Mouse (Mus musculus): ENCODE results near the gene Nr1d1. TPM values are rescaled to one million over a fixed set of nuclear protein-coding genes. Genes with fewer than 3 reads are reported as not detected.

Gene Nr1d1
- polyA plus RNA-seq, 1 experiment from 2014 or later = 1.9 TPM

- no peak overlapping the region for H3K4me2 ChIP-seq (ENCODE audit: low read depth)
- 72% methylated on average over 10 of the region's 10 CpGs for WGBS
These were observed 10.1 kb upstream of the Nr1d1 start for GRCm38 (mm10) chr11:98785214-98785613.

GRCm38 (mm10) chr11:98784139-98784538 is 9.0 kb upstream of the Nr1d1 start:
- WGBS = 75% methylated on average over 4 of the region's 4 CpGs
- no peaks in the 10 kb centered on the region for H3K27me3 ChIP-seq (ENCODE audit: control insufficient read depth, insufficient read depth, low read length)
- H3K36me3 ChIP-seq (ENCODE audit: control insufficient read depth, insufficient read depth, low read length) = no peaks in the 10 kb centered on the region
- H3K27ac ChIP-seq (ENCODE audit: low read depth, low read length) = no peak overlapping the region
- no peak for ATAC-seq (ENCODE audit: insufficient read depth, low FRiP score, low TSS enrichment)
- no peak overlapping the region for H3K4me2 ChIP-seq (ENCODE audit: low read depth)
- no peak overlapping the region for H3K9ac ChIP-seq (ENCODE audit: low read length)
- H3K9me3 ChIP-seq (ENCODE audit: control insufficient read depth, low read length) = no peaks in the 10 kb centered on the region
- DNase-seq (ENCODE audit: low spot score) = no peak
- H3K4me3 ChIP-seq (ENCODE audit: low read depth, low read length) = no peak overlapping the region
- H3K4me1 ChIP-seq (ENCODE audit: control insufficient read depth, insufficient read depth, low read length) = peaks cover 26% of the 10 kb centered on the region

More at GRCm38 (mm10) chr11:98785214-98785613, 10.1 kb upstream of the Nr1d1 start:
- H3K9me3 ChIP-seq (ENCODE audit: control insufficient read depth, low read length) = no peaks in the 10 kb centered on the region
- no peaks in the 10 kb centered on the region for H3K36me3 ChIP-seq (ENCODE audit: control insufficient read depth, insufficient read depth, low read length)
- DNase-seq (ENCODE audit: low spot score) (no peak), ATAC-seq (ENCODE audit: insufficient read depth, low FRiP score, low TSS enrichment) (no peak)
- H3K4me1 ChIP-seq (ENCODE audit: control insufficient read depth, insufficient read depth, low read length) = peaks cover 26% of the 10 kb centered on the region
- no peak overlapping the region for H3K9ac ChIP-seq (ENCODE audit: low read length)
- H3K27ac ChIP-seq (ENCODE audit: low read depth, low read length) = no peak overlapping the region
- H3K27me3 ChIP-seq (ENCODE audit: control insufficient read depth, insufficient read depth, low read length) = no peaks in the 10 kb centered on the region
- no peak overlapping the region for H3K4me3 ChIP-seq (ENCODE audit: low read depth, low read length)

- under 1% methylated on average over 20 of the region's 20 CpGs for WGBS
- Histone ChIP-seq H3K9ac (ENCODE audit: low read length) (peak overlapping the region; percentile 44), H3K36me3 (ENCODE audit: control insufficient read depth, insufficient read depth, low read length) (no peaks in the 10 kb centered on the region), H3K27ac (ENCODE audit: low read depth, low read length) (peak overlapping the region; percentile 80), H3K4me1 (ENCODE audit: control insufficient read depth, insufficient read depth, low read length) (peaks cover 26% of the 10 kb centered on the region), H3K4me2 (ENCODE audit: low read depth) (peak overlapping the region; percentile 41), H3K4me3 (ENCODE audit: low read depth, low read length) (peak overlapping the region; percentile 11; the same call in 1 of the 2 replicates), H3K27me3 (ENCODE audit: control insufficient read depth, insufficient read depth, low read length) (no peaks in the 10 kb centered on the region), H3K9me3 (ENCODE audit: control insufficient read depth, low read length) (no peaks in the 10 kb centered on the region)
- DNase-seq (ENCODE audit: low spot score) (peak; percentile 78), ATAC-seq (ENCODE audit: insufficient read depth, low FRiP score, low TSS enrichment) (no peak; the same call in 1 of the 2 replicates)
These were observed 8.1 kb upstream of the Nr1d1 start for GRCm38 (mm10) chr11:98783236-98783696.

GRCm38 (mm10) chr11:98782651-98783235 is 7.6 kb upstream of the Nr1d1 start:
- Histone ChIP-seq H3K4me1 (ENCODE audit: control insufficient read depth, insufficient read depth, low read length) (peaks cover 26% of the 10 kb centered on the region), H3K9ac (ENCODE audit: low read length) (peak overlapping the region; percentile 44), H3K36me3 (ENCODE audit: control insufficient read depth, insufficient read depth, low read length) (no peaks in the 10 kb centered on the region), H3K27me3 (ENCODE audit: control insufficient read depth, insufficient read depth, low read length) (no peaks in the 10 kb centered on the region), H3K27ac (ENCODE audit: low read depth, low read length) (peak overlapping the region; percentile 80), H3K9me3 (ENCODE audit: control insufficient read depth, low read length) (no peaks in the 10 kb centered on the region), H3K4me3 (ENCODE audit: low read depth, low read length) (peak overlapping the region; percentile 11; the same call in 1 of the 2 replicates), H3K4me2 (ENCODE audit: low read depth) (peak overlapping the region; percentile 41)
- DNase-seq (ENCODE audit: low spot score) (no peak), ATAC-seq (ENCODE audit: insufficient read depth, low FRiP score, low TSS enrichment) (no peak)
- 2% methylated on average over 17 of the region's 17 CpGs for WGBS

GRCm38 (mm10) chr11:98781851-98782512 is 6.8 kb upstream of the Nr1d1 start:
- peak overlapping the region; percentile 80; the same call in 1 of the 2 replicates for H3K27ac ChIP-seq (ENCODE audit: low read depth, low read length)
- ATAC-seq (ENCODE audit: insufficient read depth, low FRiP score, low TSS enrichment) (no peak), DNase-seq (ENCODE audit: low spot score) (no peak)
- no peak overlapping the region; the same call in 1 of the 2 replicates for H3K4me2 ChIP-seq (ENCODE audit: low read depth)
- peaks cover 26% of the 10 kb centered on the region for H3K4me1 ChIP-seq (ENCODE audit: control insufficient read depth, insufficient read depth, low read length)
- no peaks in the 10 kb centered on the region for H3K36me3 ChIP-seq (ENCODE audit: control insufficient read depth, insufficient read depth, low read length)
- H3K27me3 ChIP-seq (ENCODE audit: control insufficient read depth, insufficient read depth, low read length) = no peaks in the 10 kb centered on the region
- WGBS = 18% methylated on average over 14 of the region's 14 CpGs
- H3K9ac ChIP-seq (ENCODE audit: low read length) = no peak overlapping the region
- H3K9me3 ChIP-seq (ENCODE audit: control insufficient read depth, low read length) = no peaks in the 10 kb centered on the region
- H3K4me3 ChIP-seq (ENCODE audit: low read depth, low read length) = no peak overlapping the region

GRCm38 (mm10) chr11:98777888-98778287 is 2.8 kb upstream of the Nr1d1 start:
- H3K9ac ChIP-seq (ENCODE audit: low read length) = no peak overlapping the region
- no peak for ATAC-seq (ENCODE audit: insufficient read depth, low FRiP score, low TSS enrichment)
- H3K4me1 ChIP-seq (ENCODE audit: control insufficient read depth, insufficient read depth, low read length) = peaks cover 39% of the 10 kb centered on the region

GRCm38 (mm10) chr11:98776843-98777590 is 1.9 kb upstream of the Nr1d1 start:
- ATAC-seq (ENCODE audit: insufficient read depth, low FRiP score, low TSS enrichment) = no peak
- H3K4me3 ChIP-seq (ENCODE audit: low read depth, low read length) = no peak overlapping the region
- no peaks in the 10 kb centered on the region for H3K36me3 ChIP-seq (ENCODE audit: control insufficient read depth, insufficient read depth, low read length)
- peak overlapping the region; percentile 50 for H3K27ac ChIP-seq (ENCODE audit: low read depth, low read length)
- peak; percentile 45 for DNase-seq (ENCODE audit: low spot score)
- no peaks in the 10 kb centered on the region for H3K27me3 ChIP-seq (ENCODE audit: control insufficient read depth, insufficient read depth, low read length)
- H3K4me2 ChIP-seq (ENCODE audit: low read depth) = peak overlapping the region; percentile 6; the same call in 1 of the 2 replicates
- no peaks in the 10 kb centered on the region for H3K9me3 ChIP-seq (ENCODE audit: control insufficient read depth, low read length)
- H3K9ac ChIP-seq (ENCODE audit: low read length) = no peak overlapping the region
- H3K4me1 ChIP-seq (ENCODE audit: control insufficient read depth, insufficient read depth, low read length) = peaks cover 31% of the 10 kb centered on the region
- WGBS = 14% methylated on average over 9 of the region's 9 CpGs

More at GRCm38 (mm10) chr11:98777888-98778287, 2.8 kb upstream of the Nr1d1 start:
- Histone ChIP-seq H3K27me3 (ENCODE audit: control insufficient read depth, insufficient read depth, low read length) (no peaks in the 10 kb centered on the region), H3K27ac (ENCODE audit: low read depth, low read length) (no peak overlapping the region), H3K4me3 (ENCODE audit: low read depth, low read length) (no peak overlapping the region), H3K4me2 (ENCODE audit: low read depth) (no peak overlapping the region), H3K9me3 (ENCODE audit: control insufficient read depth, low read length) (no peaks in the 10 kb centered on the region), H3K36me3 (ENCODE audit: control insufficient read depth, insufficient read depth, low read length) (no peaks in the 10 kb centered on the region)
- DNase-seq (ENCODE audit: low spot score) = no peak

- 42% methylated on average over 12 of the region's 12 CpGs for WGBS
- H3K4me1 ChIP-seq (ENCODE audit: control insufficient read depth, insufficient read depth, low read length) = peaks cover 28% of the 10 kb centered on the region
- no peaks in the 10 kb centered on the region for H3K36me3 ChIP-seq (ENCODE audit: control insufficient read depth, insufficient read depth, low read length)
- H3K9ac ChIP-seq (ENCODE audit: low read length) = no peak overlapping the region
- ATAC-seq (ENCODE audit: insufficient read depth, low FRiP score, low TSS enrichment) (no peak), DNase-seq (ENCODE audit: low spot score) (no peak)
- no peak overlapping the region for H3K4me3 ChIP-seq (ENCODE audit: low read depth, low read length)
- H3K4me2 ChIP-seq (ENCODE audit: low read depth) = no peak overlapping the region
- H3K9me3 ChIP-seq (ENCODE audit: control insufficient read depth, low read length) = no peaks in the 10 kb centered on the region
- H3K27ac ChIP-seq (ENCODE audit: low read depth, low read length) = peak overlapping the region; percentile 9; the same call in 1 of the 2 replicates
- no peaks in the 10 kb centered on the region for H3K27me3 ChIP-seq (ENCODE audit: control insufficient read depth, insufficient read depth, low read length)
These were observed 1.1 kb upstream of the Nr1d1 start for GRCm38 (mm10) chr11:98776052-98776764.
